Mouse (Mus musculus) right cerebral cortex, postnatal 4 days (tissue): ENCODE results near the gene Lrig2.

Experiments used
- DNase-seq: peaks from one replicate; pipeline ENCODE4 v3.0.0-alpha.2; 2022

Gene Lrig2

GRCm38 (mm10) chr3:104360325-104360724 lies 151.4 kb downstream of the Lrig2 start:
- DNase-seq: no peak

- no peak for DNase-seq
These were observed 152.2 kb downstream of the Lrig2 start for GRCm38 (mm10) chr3:104359225-104360135.

GRCm38 (mm10) chr3:104358747-104359146 lies 153.0 kb downstream of the Lrig2 start:
- DNase-seq: no peak

- DNase-seq: no peak
These were observed 155.6 kb downstream of the Lrig2 start for GRCm38 (mm10) chr3:104356106-104356505.

GRCm38 (mm10) chr3:104353884-104354283 lies 157.8 kb downstream of the Lrig2 start:
- DNase-seq: no peak

- DNase-seq: no peak
These were observed 159.2 kb downstream of the Lrig2 start for GRCm38 (mm10) chr3:104352358-104353060.

GRCm38 (mm10) chr3:104350253-104350945 lies 161.3 kb downstream of the Lrig2 start:
- DNase-seq: no peak

- no peak for DNase-seq
These were observed 161.9 kb downstream of the Lrig2 start for GRCm38 (mm10) chr3:104349847-104350228.

- no peak for DNase-seq
These were observed 162.4 kb downstream of the Lrig2 start for GRCm38 (mm10) chr3:104349203-104349846.
